Mouse (Mus musculus) left cerebral cortex, adult 6 months (tissue): Measurements from ENCODE around the gene Eid1. TPM values are rescaled to one million over a fixed set of nuclear protein-coding genes. Genes with fewer than 3 reads are reported as not detected.

Source experiments
- long read RNA-seq, 2 experiments: library from polyadenylated mRNA; unstranded; transcript quantifications; one replicate each; pipeline ENCODE4 v2.0.0; 2019 to 2020
- polyA plus RNA-seq: library from polyadenylated mRNA; unstranded; fragments of <200 nt; fragmentation: Nextera tagmentation; gene quantifications from 2 replicates; pipeline ENCODE4 v1.2.3, GENCODE M21; 2021

The Eid1 gene
- 42.1 and 85.7 TPM in 2 replicates for polyA plus RNA-seq
- long read RNA-seq, experiment 1, transcript Eid1-201 (1 exons, 1,691 nt) = major isoform, 36 of 37 reads
- long read RNA-seq, experiment 1, partial matches to known transcripts = 0 of 37 reads
- long read RNA-seq, experiment 1, other reads (novel, unspliced or antisense) = 1 of 37 reads
- long read RNA-seq, experiment 2, transcript Eid1-201 (1 exons, 1,691 nt) = major isoform, 66 of 66 reads
- long read RNA-seq, experiment 2, partial matches to known transcripts = 0 of 66 reads
- long read RNA-seq, experiment 2, other reads (novel, unspliced or antisense) = 0 of 66 reads

DNA sequence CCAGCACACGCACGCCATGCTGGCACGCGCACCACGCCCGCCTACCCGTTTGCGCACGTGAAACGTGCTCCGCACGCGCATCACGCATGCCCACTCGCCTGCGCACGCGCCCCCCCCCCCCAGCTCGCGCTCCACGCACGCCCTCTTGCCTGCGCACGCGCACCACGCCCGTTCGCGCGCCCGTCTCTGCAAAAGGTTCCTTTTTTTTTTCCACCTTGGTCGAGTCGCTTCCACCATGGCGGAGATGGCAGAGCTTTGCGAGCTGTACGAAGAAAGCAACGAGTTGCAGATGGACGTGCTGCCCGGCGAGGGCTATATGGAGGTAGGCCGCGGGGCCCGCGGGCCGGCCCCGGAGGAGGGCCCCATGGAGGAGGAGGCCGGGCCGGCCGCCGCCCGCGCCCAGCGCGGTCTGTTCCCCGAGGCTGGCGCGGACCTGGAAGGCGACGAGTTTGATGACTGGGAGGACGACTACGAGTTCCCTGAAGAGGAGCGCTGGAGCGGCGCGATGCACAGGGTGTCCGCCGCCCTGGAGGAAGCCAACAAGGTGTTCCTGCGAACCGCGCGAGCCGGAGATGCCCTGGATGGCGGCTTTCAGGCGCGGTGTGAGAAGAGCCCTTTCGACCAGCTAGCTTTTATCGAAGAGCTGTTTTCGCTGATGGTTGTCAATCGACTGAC, at the start of gene Eid1:
Gene Eid1 (plus strand): TSS at position 139 of the 675 bp plus-strand sequence.

DNA sequence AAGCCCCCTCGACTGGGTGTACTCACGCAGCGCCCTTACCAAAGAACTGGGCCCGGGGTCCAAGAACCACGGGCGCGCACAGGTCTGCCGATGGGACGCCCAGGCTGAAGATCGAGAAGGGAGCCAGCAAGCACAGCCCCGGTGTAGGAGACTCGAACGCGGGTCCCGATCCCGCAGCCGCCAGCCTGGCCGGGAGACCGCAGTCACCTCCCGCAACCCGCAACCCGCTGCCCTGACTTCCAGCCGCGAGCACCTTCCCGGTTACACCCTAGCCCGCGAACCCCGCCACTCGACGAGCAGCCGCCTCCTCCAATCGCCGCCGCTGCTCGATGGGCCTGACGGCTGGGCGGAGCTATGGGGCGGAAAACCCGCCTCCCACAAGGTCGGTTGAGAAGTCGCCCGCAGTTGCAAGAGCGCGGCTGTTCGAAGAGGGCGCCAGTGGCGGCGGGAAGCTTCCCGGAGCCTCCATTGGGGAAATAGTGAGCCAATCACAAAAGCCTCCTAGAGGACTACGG, 48.0 kb upstream of the Eid1 start, which contains the start of gene Cep152:
Gene Cep152 (minus strand): TSS at position 277 of the 515 bp plus-strand sequence.

DNA sequence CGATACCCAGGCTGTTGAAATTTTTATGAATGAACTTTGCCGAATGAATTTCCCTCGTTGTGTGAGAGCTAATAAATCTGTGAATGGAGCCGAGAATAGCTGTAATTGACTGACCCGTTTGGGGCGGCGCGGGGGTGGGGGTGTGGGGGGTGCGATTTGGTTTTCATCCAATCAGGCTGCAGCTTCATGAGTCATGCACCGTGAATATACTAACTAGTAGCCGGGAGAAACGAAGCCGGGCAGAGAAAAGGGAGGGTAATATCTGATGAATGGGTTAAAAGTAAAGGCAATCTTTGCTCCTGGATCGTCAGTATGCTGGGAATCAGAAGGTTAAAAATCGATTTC, 51.2 kb downstream of the Eid1 start, which contains the start of gene Shc4:
Gene Shc4 (minus strand): TSS at position 63 of the 345 bp plus-strand sequence.

Other genes starting within 250 kb of the Eid1 start
- gene Gm9913, start 168.0 kb upstream of the Eid1 start, polyA plus RNA-seq = not detected in 2 replicates
- 0.23 and 0.35 TPM in 2 replicates for gene Fbn1, start 165.1 kb upstream of the Eid1 start, polyA plus RNA-seq
- 0.30 and 0.36 TPM in 2 replicates for gene Cep152, start 48.0 kb upstream of the Eid1 start, polyA plus RNA-seq
- gene Shc4, start 51.1 kb downstream of the Eid1 start, polyA plus RNA-seq = 1.5 and 2.1 TPM in 2 replicates
- gene Secisbp2l, start 109.8 kb downstream of the Eid1 start, polyA plus RNA-seq = 17.7 and 21.5 TPM in 2 replicates
- gene Galk2, start 186.0 kb downstream of the Eid1 start, polyA plus RNA-seq = 20.9 and 26.3 TPM in 2 replicates
- gene Cops2, start 186.0 kb downstream of the Eid1 start, polyA plus RNA-seq = 45.7 and 60.8 TPM in 2 replicates